Mouse (Mus musculus): ENCODE measurements around the gene Nck2.

- TF ChIP-seq CTCF (IDR thresholded peaks at IDR 0.05; ENCODE audit: borderline replicate concordance, extremely low read depth, insufficient read depth, insufficient read length) (no peak), POLR2A (IDR thresholded peaks at IDR 0.05; ENCODE audit: borderline replicate concordance, extremely low read depth, insufficient read depth, insufficient read length, poor library complexity, severe bottlenecking) (no peak)
These were observed 84.7 kb downstream of the Nck2 start for GRCm38 (mm10) chr1:43529086-43529485.
